Mouse (Mus musculus): ENCODE measurements around the gene Slc27a1. TPM values are rescaled to one million over a fixed set of nuclear protein-coding genes. Genes with fewer than 3 reads are reported as not detected.

Slc27a1 gene
- total and polyA plus RNA-seq, 2 experiments from 2014 or later, result 68.5 to 178 TPM

GRCm38 (mm10) chr8:71570291-71570954 lies 1.7 kb downstream of the Slc27a1 start:
- no peaks in the 10 kb centered on the region for H3K36me3 ChIP-seq (replicated peaks; ENCODE audit: control insufficient read depth, insufficient read depth, low read length)
- no peaks in the 10 kb centered on the region for H3K9me3 ChIP-seq (replicated peaks; ENCODE audit: control insufficient read depth, low read length)
- WGBS, result 3% methylated on average over 41 of the region's 41 CpGs
- peak; percentile 32 for ATAC-seq (ENCODE audit: insufficient read depth, low read depth)
- H3K9ac ChIP-seq (replicated peaks; ENCODE audit: low read depth, low read length), result 0 out of 2 replicates have a peak overlapping the region, but pooled peaks have one; percentile 23
- peak overlapping the region; percentile 66 for H3K4me2 ChIP-seq (ENCODE audit: low read depth, low read length)
- peaks cover 29% of the 10 kb centered on the region for H3K4me1 ChIP-seq (ENCODE audit: control insufficient read depth, insufficient read depth)
- H3K27me3 ChIP-seq (ENCODE audit: control insufficient read depth, insufficient read depth, low read length), result no peaks in the 10 kb centered on the region
- H3K27ac ChIP-seq (ENCODE audit: low read depth), result no peak overlapping the region
- DNase-seq (ENCODE audit: low spot score), result peak; percentile 69
- TF ChIP-seq EP300 (IDR thresholded peaks at IDR 0.05; ENCODE audit: low read depth), result no peak
- no peak for TF ChIP-seq CTCF (IDR thresholded peaks at IDR 0.05; ENCODE audit: low read depth)
- H3K4me3 ChIP-seq (ENCODE audit: low read depth, low read length), result peak overlapping the region; percentile 67

DNA sequence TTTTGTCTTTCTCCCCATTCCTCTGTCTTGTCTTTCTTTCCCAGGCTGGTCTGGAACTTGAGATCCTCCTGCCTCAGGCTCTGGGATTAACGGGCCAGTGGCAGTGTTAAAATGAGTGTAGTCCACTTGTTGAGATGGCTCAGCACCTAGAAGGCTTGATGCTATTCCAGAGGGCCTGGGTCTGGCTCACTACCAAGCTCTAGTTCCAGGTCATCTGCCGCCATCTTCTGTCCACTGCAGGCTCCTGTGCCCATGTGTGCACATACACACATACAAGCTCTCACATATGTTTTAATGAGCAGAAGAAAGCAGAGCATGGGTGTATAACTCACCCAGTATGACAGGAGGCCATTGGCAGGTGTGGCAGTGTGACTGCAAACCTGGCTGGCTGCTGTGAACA lies 3.4 kb downstream of the Slc27a1 start:
- 82% methylated on average over 2 of the region's 2 CpGs for WGBS
- DNase-seq (ENCODE audit: low spot score) (no peak), ATAC-seq (ENCODE audit: insufficient read depth, low read depth) (no peak)
- Histone ChIP-seq H3K36me3 (replicated peaks; ENCODE audit: control insufficient read depth, insufficient read depth, low read length) (no peaks in the 10 kb centered on the region), H3K9ac (replicated peaks; ENCODE audit: low read depth, low read length) (no peak overlapping the region), H3K4me1 (ENCODE audit: control insufficient read depth, insufficient read depth) (peaks cover 29% of the 10 kb centered on the region), H3K4me3 (ENCODE audit: low read depth, low read length) (no peak overlapping the region), H3K9me3 (replicated peaks; ENCODE audit: control insufficient read depth, low read length) (no peaks in the 10 kb centered on the region), H3K27ac (ENCODE audit: low read depth) (no peak overlapping the region), H3K4me2 (ENCODE audit: low read depth, low read length) (no peak overlapping the region), H3K27me3 (ENCODE audit: control insufficient read depth, insufficient read depth, low read length) (no peaks in the 10 kb centered on the region)
- no peak for TF ChIP-seq EP300 (IDR thresholded peaks at IDR 0.05; ENCODE audit: low read depth)
- no peak for TF ChIP-seq CTCF (IDR thresholded peaks at IDR 0.05; ENCODE audit: low read depth)

DNA sequence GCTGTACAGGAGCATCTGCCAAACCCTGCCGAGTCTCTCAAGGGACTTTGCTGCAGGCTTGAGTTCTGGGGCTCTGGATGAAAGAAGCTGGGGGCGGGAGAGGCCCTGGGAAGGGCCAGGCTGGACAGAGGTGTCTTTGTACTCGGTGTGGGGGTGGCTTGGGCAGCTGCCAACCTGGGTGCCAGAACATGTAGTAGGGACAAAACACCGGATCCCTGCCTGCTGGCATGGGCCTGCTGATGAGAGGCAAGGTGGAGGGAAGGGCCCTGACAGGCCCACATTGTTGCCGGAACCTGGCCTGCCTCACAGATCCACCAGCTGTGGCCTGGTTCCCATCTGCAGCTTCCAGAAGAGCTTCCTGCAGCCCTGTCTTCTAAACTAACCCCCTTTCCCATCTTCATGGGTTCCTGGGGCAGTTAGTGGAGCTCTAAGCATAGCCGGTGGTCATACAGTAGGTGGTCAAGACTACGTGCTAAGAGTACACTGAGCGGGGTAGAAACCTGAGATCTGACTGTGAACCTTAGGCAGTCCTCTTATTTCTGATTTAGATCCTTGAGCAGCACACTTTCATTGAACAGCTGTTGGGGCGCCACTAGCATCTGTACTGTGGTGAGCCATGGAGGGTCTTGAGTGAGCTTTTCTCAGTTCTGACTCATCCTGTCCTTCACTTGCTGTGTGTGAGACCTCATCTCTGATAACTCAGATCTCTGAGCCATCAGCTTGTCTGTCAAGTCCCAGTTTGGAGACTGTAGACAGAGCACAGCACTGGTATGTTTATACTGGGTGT lies 4.4 kb downstream of the Slc27a1 start:
- Histone ChIP-seq H3K27me3 (ENCODE audit: control insufficient read depth, insufficient read depth, low read length) (no peaks in the 10 kb centered on the region), H3K4me2 (ENCODE audit: low read depth, low read length) (no peak overlapping the region), H3K4me1 (ENCODE audit: control insufficient read depth, insufficient read depth) (peaks cover 24% of the 10 kb centered on the region), H3K27ac (ENCODE audit: low read depth) (peak overlapping the region; percentile 33; the same call in 1 of the 2 replicates), H3K9ac (replicated peaks; ENCODE audit: low read depth, low read length) (peak overlapping the region; percentile 38; the same call in 1 of the 2 replicates), H3K36me3 (replicated peaks; ENCODE audit: control insufficient read depth, insufficient read depth, low read length) (no peaks in the 10 kb centered on the region), H3K9me3 (replicated peaks; ENCODE audit: control insufficient read depth, low read length) (no peaks in the 10 kb centered on the region), H3K4me3 (ENCODE audit: low read depth, low read length) (no peak overlapping the region)
- ATAC-seq (ENCODE audit: insufficient read depth, low read depth), result no peak
- no peak for TF ChIP-seq CTCF (IDR thresholded peaks at IDR 0.05; ENCODE audit: low read depth)
- no peak for TF ChIP-seq EP300 (IDR thresholded peaks at IDR 0.05; ENCODE audit: low read depth)
- 56% methylated on average over 9 of the region's 9 CpGs for WGBS
- no peak for DNase-seq (ENCODE audit: low spot score)

GRCm38 (mm10) chr8:71574426-71574825 lies 5.7 kb downstream of the Slc27a1 start:
- DNase-seq (ENCODE audit: low spot score), result no peak
- Histone ChIP-seq H3K4me1 (ENCODE audit: control insufficient read depth, insufficient read depth) (peaks cover 10% of the 10 kb centered on the region; the same call in 1 of the 2 replicates), H3K9me3 (replicated peaks; ENCODE audit: control insufficient read depth, low read length) (no peaks in the 10 kb centered on the region), H3K27me3 (ENCODE audit: control insufficient read depth, insufficient read depth, low read length) (no peaks in the 10 kb centered on the region), H3K36me3 (replicated peaks; ENCODE audit: control insufficient read depth, insufficient read depth, low read length) (no peaks in the 10 kb centered on the region), H3K4me3 (ENCODE audit: low read depth, low read length) (no peak overlapping the region), H3K27ac (ENCODE audit: low read depth) (0 out of 2 replicates have a peak overlapping the region, but pooled peaks have one; percentile 21), H3K9ac (replicated peaks; ENCODE audit: low read depth, low read length) (no peak overlapping the region), H3K4me2 (ENCODE audit: low read depth, low read length) (no peak overlapping the region)
- 55% methylated on average over 7 of the region's 7 CpGs for WGBS
- ATAC-seq (ENCODE audit: insufficient read depth, low read depth), result no peak
- TF ChIP-seq CTCF (IDR thresholded peaks at IDR 0.05; ENCODE audit: low read depth) (no peak), EP300 (IDR thresholded peaks at IDR 0.05; ENCODE audit: low read depth) (no peak)

DNA sequence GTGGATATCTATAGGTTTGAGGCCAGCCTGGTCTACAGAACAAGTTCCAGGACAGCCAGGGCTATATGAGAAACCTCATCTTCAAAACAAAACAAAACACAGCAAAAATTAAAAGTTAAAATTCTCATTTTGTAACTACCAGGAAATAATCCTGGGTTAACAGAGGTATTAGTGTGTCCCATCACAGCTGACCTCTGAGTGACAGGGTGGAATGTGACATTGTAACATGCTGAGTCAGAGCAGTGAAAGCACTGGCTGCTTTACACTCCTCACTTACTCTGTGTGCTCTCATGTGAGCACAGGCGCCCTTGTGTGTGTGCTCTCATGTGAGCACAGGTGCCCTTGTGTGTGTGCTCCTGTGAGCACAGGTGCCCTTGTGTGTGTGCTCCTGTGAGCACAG lies 6.3 kb downstream of the Slc27a1 start:
- H3K9me3 ChIP-seq (replicated peaks; ENCODE audit: control insufficient read depth, low read length), result no peaks in the 10 kb centered on the region
- no peak overlapping the region for H3K4me3 ChIP-seq (ENCODE audit: low read depth, low read length)
- WGBS, result 26% methylated on average over 1 of the region's 1 CpGs
- no peaks in the 10 kb centered on the region for H3K36me3 ChIP-seq (replicated peaks; ENCODE audit: control insufficient read depth, insufficient read depth, low read length)
- peaks cover 10% of the 10 kb centered on the region; the same call in 1 of the 2 replicates for H3K4me1 ChIP-seq (ENCODE audit: control insufficient read depth, insufficient read depth)
- no peak for DNase-seq (ENCODE audit: low spot score)
- no peak overlapping the region for H3K9ac ChIP-seq (replicated peaks; ENCODE audit: low read depth, low read length)
- no peak for ATAC-seq (ENCODE audit: insufficient read depth, low read depth)
- no peak overlapping the region for H3K4me2 ChIP-seq (ENCODE audit: low read depth, low read length)
- 0 out of 2 replicates have a peak overlapping the region, but pooled peaks have one; percentile 21 for H3K27ac ChIP-seq (ENCODE audit: low read depth)
- TF ChIP-seq CTCF (IDR thresholded peaks at IDR 0.05; ENCODE audit: low read depth) (no peak), EP300 (IDR thresholded peaks at IDR 0.05; ENCODE audit: low read depth) (no peak)
- H3K27me3 ChIP-seq (ENCODE audit: control insufficient read depth, insufficient read depth, low read length), result no peaks in the 10 kb centered on the region

Data from heart, postnatal 0 days (tissue).